Mouse (Mus musculus): ENCODE results near the gene Faf1. TPM values are rescaled to one million over a fixed set of nuclear protein-coding genes. Genes with fewer than 3 reads are reported as not detected.

The Faf1 gene
- polyA plus RNA-seq, 1 experiment from 2014 or later = 24.3 TPM

Other genes with a start within 250 kb of the Faf1 start
- 41.3 and 43.3 TPM in 2 replicates for gene Rnf11, start 191.9 kb upstream of the Faf1 start, polyA plus RNA-seq (2015; fragmentation: Nextera tagmentation; extraction: Ambion mirVana)
- not detected in 2 replicates for gene 4930522H14Rik, start 145.3 kb upstream of the Faf1 start, polyA plus RNA-seq (2015; fragmentation: Nextera tagmentation; extraction: Ambion mirVana)
- gene Cdkn2c, start 9.4 kb upstream of the Faf1 start, polyA plus RNA-seq (2015; fragmentation: Nextera tagmentation; extraction: Ambion mirVana) = 16.7 and 18.0 TPM in 2 replicates

All from lung, embryonic 15.5 days (tissue).